Mouse (Mus musculus) olfactory bulb, adult 2 months (tissue): Measurements from ENCODE around the gene Ror2. TPM values are rescaled to one million over a fixed set of nuclear protein-coding genes. Genes with fewer than 3 reads are reported as not detected.

Source experiments
- H3K27ac ChIP-seq: fragments of 200-500 bp; 2 replicates; pipeline ENCODE4 v1.5.1; 2012; ENCODE audit warnings: low read depth, low read length; ENCODE audit not compliant: insufficient read depth
- H3K4me1 ChIP-seq: fragments of 200-500 bp; 2 replicates; pipeline ENCODE4 v1.6.1; 2012; ENCODE audit warnings: low read length; ENCODE audit not compliant: control insufficient read depth, insufficient read depth
- H3K4me3 ChIP-seq: fragments of 200-500 bp; 2 replicates; pipeline ENCODE4 v1.5.1; 2012; ENCODE audit warnings: mild to moderate bottlenecking, low read depth, low read length, moderate library complexity; ENCODE audit not compliant: insufficient read depth
- CTCF ChIP-seq: fragments of 200-500 bp; IDR thresholded peaks from 2 replicates; pipeline ENCODE4 v1.5.1; 2012; ENCODE audit warnings: low read depth, mild to moderate bottlenecking, low read length, moderate library complexity; ENCODE audit not compliant: insufficient read depth
- POLR2A ChIP-seq: fragments of 200-500 bp; IDR thresholded peaks from 2 replicates; pipeline ENCODE4 v1.6.1; 2012; ENCODE audit warnings: mild to moderate bottlenecking, low read depth, low read length, moderate library complexity; ENCODE audit not compliant: insufficient read depth
- WGBS: fragments of 180-500 bp; shearing (Covaris S2); methylation state at CpG from one replicate; pipeline ENCODE4 v1.1.7; 2018; 5-methylcytosine and 5-hydroxymethylcytosine counted together
- polyA plus RNA-seq: library from polyadenylated mRNA; stranded (reverse); fragments of >200 nt; gene quantifications from 2 replicates; pipeline ENCODE4 v1.2.4, GENCODE M21; 2012; ENCODE audit warnings: low replicate concordance; ENCODE audit not compliant: missing spikeins, insufficient read depth, insufficient read length

The Ror2 gene
- polyA plus RNA-seq, 1 experiment, result not detected

DNA sequence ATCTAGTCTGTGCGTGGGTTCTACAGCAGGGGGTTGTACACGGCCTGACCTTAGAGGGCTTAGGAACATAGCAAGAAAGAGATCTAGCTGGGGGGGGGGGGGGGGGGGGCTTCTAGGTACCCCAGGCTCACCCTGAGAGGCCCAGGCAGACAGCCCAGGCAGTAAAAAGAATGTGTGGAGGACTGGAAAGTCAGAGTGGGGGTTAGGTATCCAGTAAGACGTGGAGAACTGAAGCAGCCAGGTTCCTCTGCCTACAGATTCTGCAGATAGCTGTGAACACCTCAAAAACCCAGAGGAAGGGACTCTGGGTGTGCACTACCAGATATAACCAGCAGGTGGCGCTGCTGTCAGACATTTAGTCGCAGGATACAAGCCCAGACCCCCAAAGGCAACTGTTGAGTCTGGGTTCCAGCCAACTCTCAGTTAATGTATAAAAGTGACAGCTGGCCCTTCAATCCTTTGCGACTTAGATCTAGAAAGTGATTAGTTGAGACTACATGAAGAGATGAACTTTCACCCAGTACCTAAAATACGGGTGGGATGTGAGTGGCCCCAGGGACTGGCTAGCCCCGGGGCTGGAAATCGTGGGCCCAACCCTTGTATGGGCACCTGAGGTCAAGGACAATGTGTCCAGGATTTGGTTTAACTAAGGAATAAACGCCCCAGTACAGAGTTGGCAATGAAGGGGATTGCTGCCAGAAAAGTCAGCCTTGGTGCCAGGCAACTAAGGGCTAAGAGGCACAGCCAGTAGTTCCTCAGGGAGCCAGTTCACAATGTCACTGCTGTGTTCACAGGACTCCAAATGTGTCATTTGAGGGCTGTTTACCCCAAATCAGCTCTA, 166.1 kb downstream of the Ror2 start:
- peak; percentile 53; the same call in 1 of the 2 replicates for TF ChIP-seq CTCF
- TF ChIP-seq POLR2A, result no peak
- Histone ChIP-seq H3K4me3 (no peak overlapping the region), H3K27ac (no peak overlapping the region), H3K4me1 (peaks cover 6% of the 10 kb centered on the region; the same call in 1 of the 2 replicates)
- WGBS, result 30% methylated on average over 10 of the region's 10 CpGs

DNA sequence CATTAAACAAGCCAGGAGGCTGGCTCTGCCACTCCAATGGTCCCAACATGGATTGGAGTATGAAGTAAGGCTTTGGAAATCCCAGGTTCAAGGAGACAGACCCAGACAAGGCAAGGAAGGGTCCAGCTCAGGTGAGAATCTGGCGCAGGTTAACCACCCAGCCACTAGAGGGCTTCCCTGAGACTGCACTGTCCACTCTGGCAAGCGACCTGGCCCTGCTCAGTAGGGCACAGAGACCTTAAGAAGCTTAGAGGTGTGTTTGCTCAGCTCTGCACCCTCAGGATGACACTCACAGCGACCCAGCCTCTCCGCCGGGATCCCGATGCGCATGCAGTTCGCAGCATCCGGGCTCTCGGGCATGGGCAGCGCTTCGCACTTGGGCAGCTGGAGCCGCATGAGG, 167.5 kb downstream of the Ror2 start:
- 80% methylated on average over 13 of the region's 13 CpGs for WGBS
- TF ChIP-seq POLR2A (no peak), CTCF (no peak)
- peaks cover 6% of the 10 kb centered on the region; the same call in 1 of the 2 replicates for H3K4me1 ChIP-seq
- H3K4me3 ChIP-seq, result no peak overlapping the region
- H3K27ac ChIP-seq, result no peak overlapping the region

DNA sequence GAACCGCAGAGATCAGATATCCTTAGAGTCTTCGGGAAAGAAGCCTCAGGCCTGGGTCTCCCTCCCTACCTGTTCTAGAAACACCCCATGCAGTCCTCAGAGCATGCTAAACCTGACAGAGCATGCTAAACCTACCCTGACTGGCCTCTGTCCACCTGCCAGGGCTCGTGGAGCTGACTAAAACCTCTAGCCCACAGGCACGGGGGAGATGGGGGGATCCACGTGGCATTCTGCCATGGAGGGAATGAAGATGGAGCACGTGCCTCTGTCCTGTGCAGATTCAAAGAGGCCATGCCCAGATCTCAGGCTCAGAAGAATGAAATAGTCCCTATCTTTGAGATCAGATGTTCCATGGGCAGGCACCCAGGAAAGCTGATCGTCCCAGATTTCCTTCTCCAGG, 168.0 kb downstream of the Ror2 start:
- 86% methylated on average over 7 of the region's 7 CpGs for WGBS
- H3K27ac ChIP-seq, result no peak overlapping the region
- peaks cover 7% of the 10 kb centered on the region; the same call in 1 of the 2 replicates for H3K4me1 ChIP-seq
- TF ChIP-seq POLR2A (no peak), CTCF (no peak)
- H3K4me3 ChIP-seq, result no peak overlapping the region

DNA sequence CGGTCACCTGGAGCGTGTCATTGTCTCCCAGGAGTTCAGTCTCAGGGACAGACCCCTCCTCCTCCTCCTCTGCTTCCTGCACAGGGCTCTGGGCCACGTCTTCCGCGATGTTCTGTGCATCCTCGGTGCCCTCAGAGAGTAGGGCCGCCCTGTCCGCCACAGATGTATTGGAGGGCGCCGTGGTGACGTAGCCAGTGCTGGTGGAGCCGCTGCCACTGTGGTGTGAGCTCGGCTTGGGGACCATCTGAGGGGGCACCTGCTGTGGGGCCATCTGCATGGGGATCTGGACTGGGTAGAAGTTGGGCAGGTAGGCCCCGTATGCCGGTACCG, 175.7 kb downstream of the Ror2 start:
- no peak for TF ChIP-seq CTCF
- TF ChIP-seq POLR2A, result no peak
- 89% methylated on average over 16 of the region's 16 CpGs for WGBS
- H3K27ac ChIP-seq, result no peak overlapping the region
- H3K4me3 ChIP-seq, result no peak overlapping the region
- H3K4me1 ChIP-seq, result peaks cover 11% of the 10 kb centered on the region; the same call in 1 of the 2 replicates

DNA sequence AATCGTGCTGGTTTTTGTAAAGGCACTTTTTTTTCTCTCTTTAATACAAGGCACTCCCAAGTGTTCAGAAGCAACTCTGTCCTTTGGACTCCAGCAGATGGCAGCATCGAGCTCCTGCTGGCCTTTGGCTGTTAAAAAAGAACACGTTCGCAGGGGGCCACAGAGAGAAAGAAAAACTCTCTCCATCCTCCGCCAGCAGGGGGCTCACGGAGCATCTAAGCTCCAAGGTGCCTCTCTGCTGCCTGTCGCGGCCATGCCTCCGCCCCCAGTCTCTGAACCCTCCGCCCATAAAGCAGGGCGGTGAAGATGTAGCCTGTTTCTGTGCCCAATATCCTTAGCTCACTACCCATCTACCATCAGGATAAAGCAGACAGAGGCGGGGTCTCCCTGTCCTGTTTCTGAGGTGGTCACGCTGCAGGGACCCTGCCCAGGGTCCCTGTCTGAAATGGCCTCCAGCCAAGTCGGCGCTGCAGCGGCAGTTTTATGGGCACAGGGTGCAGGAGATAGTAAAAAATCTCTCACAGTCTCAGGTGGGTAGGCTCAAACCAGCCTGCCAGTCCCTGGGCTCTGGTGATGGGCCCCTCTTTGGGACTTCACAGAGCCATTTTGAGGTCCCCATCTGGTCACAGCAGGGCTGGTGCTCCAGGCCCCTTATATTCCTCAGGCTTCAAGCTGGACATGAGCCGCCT, 176.2 kb downstream of the Ror2 start:
- WGBS, result 18% methylated on average over 17 of the region's 17 CpGs
- TF ChIP-seq POLR2A, result no peak
- peak; percentile 94 for TF ChIP-seq CTCF
- Histone ChIP-seq H3K4me1 (peaks cover 11% of the 10 kb centered on the region; the same call in 1 of the 2 replicates), H3K4me3 (peak overlapping the region; percentile 3; the same call in 1 of the 2 replicates), H3K27ac (no peak overlapping the region)

DNA sequence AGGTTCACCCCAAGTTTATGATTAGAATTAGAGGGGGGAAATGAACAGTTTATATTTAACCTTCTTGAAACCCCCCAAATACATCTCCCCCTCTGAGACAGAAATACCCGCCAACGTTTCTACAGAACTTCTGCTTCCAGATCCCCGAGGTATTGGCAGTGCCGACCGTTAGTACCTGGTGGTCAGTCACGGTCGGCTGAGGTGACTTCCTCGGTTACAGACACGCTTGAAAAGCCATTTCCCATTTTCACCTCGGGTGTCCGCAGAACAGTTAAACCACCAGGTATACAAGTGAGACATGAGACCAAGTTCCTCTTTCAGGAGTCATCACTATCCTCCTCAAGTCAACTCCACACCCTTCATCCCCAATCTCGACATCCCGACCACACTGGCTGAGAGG, 179.2 kb downstream of the Ror2 start:
- 93% methylated on average over 13 of the region's 13 CpGs for WGBS
- TF ChIP-seq CTCF (no peak), POLR2A (no peak)
- no peak overlapping the region for H3K4me3 ChIP-seq
- H3K4me1 ChIP-seq, result peaks cover 3% of the 10 kb centered on the region; the same call in 1 of the 2 replicates
- H3K27ac ChIP-seq, result no peak overlapping the region

DNA sequence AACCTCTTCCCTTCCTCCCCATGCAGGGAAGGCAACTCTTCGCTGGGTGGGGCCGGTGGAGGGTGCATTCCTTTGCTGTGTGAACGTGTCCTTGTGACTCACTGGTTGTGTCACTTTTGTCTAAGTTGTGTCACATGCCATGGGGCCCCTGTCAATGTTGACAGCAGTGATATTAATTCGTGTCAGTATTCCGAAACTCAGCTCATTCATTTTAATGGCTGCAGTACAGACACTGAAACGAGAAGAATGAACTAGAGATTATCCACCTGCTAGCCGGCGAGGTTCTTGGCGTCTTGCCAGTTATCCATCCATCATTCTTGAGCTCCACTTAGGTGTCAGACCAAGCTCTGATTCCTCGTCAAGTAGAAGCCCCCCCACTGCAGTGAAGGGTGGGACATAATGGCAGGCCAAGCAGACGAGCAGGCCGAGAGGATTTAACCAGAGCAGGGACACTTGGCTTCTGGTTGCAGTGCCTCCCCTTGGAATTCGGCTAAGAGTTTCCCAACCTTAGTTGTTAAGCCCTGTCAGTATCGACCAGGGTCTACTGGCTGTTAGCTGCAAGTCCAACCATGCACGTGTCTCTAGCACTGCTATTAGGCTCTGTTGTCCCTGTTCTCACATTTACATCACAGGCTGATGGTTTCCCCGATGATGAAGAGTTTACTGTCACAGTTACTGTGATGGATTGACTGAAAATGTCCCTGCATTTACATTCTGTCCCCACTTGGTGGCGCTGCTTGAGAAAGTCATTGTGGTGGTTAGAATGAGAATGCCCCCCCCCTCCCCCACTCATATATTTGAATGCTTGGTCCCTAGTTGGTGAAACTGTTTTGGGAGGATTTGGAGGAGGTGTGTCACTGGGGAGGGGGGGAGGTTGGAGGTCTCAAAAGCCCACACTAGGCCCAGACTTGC, 185.9 kb downstream of the Ror2 start:
- no peaks in the 10 kb centered on the region for H3K4me1 ChIP-seq
- TF ChIP-seq POLR2A (no peak), CTCF (no peak)
- H3K4me3 ChIP-seq, result no peak overlapping the region
- no peak overlapping the region for H3K27ac ChIP-seq
- 38% methylated on average over 17 of the region's 17 CpGs for WGBS

DNA sequence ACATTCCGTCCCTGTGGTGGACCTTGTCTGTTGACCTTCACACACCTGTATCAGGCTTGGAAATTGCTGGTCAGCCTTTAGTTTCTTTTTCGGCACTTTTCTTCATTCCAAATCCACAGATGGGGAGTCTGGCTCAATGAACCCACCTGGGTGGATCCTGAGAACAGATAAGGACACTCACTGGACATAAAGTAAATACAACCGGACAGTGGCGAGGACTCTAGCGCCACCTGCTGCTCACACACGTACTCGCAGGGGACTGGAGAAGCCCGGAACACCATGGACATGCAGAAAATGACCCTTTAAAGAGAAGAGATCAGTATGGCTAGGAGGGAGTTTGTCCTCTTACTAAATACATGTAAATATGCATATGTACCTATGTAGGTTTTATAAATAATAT, 189.3 kb downstream of the Ror2 start:
- Histone ChIP-seq H3K4me3 (no peak overlapping the region), H3K4me1 (no peaks in the 10 kb centered on the region), H3K27ac (no peak overlapping the region)
- TF ChIP-seq CTCF (peak; percentile 81), POLR2A (no peak)
- WGBS, result 19% methylated on average over 8 of the region's 8 CpGs
